Mouse (Mus musculus) myocyte (in vitro differentiated cells): ENCODE results near the gene H2-T22.
"Not testable (repeated sequence)": the region's sequence is repeated elsewhere in the genome, so short reads cannot be mapped to it uniquely, and the experiment has no call there.

Experiments used
- E2F4 ChIP-seq: IDR thresholded peaks from one replicate; pipeline ENCODE4 v1.6.1; 2011; ENCODE audit warnings: mild to moderate bottlenecking, control low read depth, moderate library complexity; ENCODE audit not compliant: insufficient read depth
- MAX ChIP-seq: IDR thresholded peaks from one replicate; pipeline ENCODE4 v1.6.1; 2011; ENCODE audit warnings: low read depth, mild to moderate bottlenecking, control low read depth
- MYOD1 ChIP-seq, 3 experiments: IDR thresholded peaks; one replicate each; pipeline ENCODE4 v1.6.1; 2011; ENCODE audit warnings: control low read depth in 2 of 3, low read depth in 2 of 3, mild to moderate bottlenecking in 2 of 3, moderate library complexity in 1 of 3; ENCODE audit not compliant: insufficient read length in 2 of 3, control insufficient read depth in 1 of 3
- MYOG ChIP-seq, 3 experiments: IDR thresholded peaks; one replicate each; pipeline ENCODE4 v1.6.1; 2011; ENCODE audit warnings: control low read depth in 2 of 3, low read depth in 2 of 3, mild to moderate bottlenecking in 2 of 3; ENCODE audit not compliant: insufficient read length in 2 of 3, control insufficient read depth in 1 of 3, insufficient read depth in 1 of 3
- POLR2A ChIP-seq: IDR thresholded peaks from one replicate; pipeline ENCODE4 v1.6.1; 2011; ENCODE audit warnings: low read depth, mild to moderate bottlenecking, control low read depth, moderate library complexity; ENCODE audit not compliant: insufficient read length
- REST ChIP-seq: IDR thresholded peaks from one replicate; pipeline ENCODE4 v1.6.1; 2011; ENCODE audit warnings: mild to moderate bottlenecking, control low read depth, moderate library complexity; ENCODE audit not compliant: insufficient read depth, insufficient read length
- TCF12 ChIP-seq: IDR thresholded peaks from one replicate; pipeline ENCODE4 v1.6.1; 2011; ENCODE audit warnings: mild to moderate bottlenecking, control low read depth; ENCODE audit not compliant: poor library complexity, insufficient read depth, severe bottlenecking
- TCF3 ChIP-seq: IDR thresholded peaks from one replicate; pipeline ENCODE4 v1.6.1; 2011; ENCODE audit warnings: low read depth, control low read depth; ENCODE audit not compliant: insufficient read length

- TF ChIP-seq MAX; TCF12; POLR2A; MYOD1 (IDR thresholded peaks at IDR 0.05; ENCODE audit: control insufficient read depth in 1 of 3, insufficient read length in 2 of 3, low read depth in 2 of 3); TCF3; REST; E2F4; MYOG (IDR thresholded peaks at IDR 0.05; ENCODE audit: control insufficient read depth in 1 of 3, insufficient read depth in 1 of 3, insufficient read length in 2 of 3, low read depth in 2 of 3): not testable (repeated sequence)
These were observed 43.4 kb upstream of the H2-T22 start for GRCm38 (mm10) chr17:36085976-36086375.
